Mouse (Mus musculus): ENCODE measurements around the gene Tdrd1.

DNA sequence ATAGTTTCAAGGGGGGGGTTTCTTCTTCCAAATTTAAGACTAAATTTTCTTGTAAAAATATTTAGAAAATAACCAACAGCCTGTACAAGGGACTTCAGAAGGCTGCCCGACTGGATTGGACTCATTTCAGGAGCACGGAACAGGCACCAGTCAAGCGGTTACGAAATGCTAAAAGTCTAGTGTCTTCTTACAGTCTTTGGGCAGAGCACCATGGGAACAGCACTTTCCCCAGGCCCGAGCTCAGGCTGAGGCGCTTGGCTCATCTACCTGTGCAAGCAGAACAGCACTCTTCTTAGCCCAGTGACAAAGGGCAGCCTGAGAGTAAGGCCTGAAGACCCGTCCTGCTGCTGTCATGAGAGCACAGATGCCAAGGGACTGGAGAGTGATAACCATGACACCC is 38.1 kb upstream of the Tdrd1 start:
- TF ChIP-seq CTCF (IDR thresholded peaks at IDR 0.05; ENCODE audit: extremely low read depth, insufficient read depth, insufficient read length, insufficient replicate concordance) (no peak), POLR2A (IDR thresholded peaks at IDR 0.05; ENCODE audit: low read depth, low read length) (no peak)

Measured in spleen, adult 2 months (tissue).